Mouse (Mus musculus) ZHBTc4 (cell line): ENCODE measurements around the gene Erp27.
A peak's percentile ranks its signal among the peaks of the same experiment; 100 is the strongest.

Experiments used
- DNase-seq: peaks from one replicate; pipeline ENCODE4 v3.0.0-alpha.2; 2011; ENCODE audit warnings: low read depth, low spot score

Erp27 gene

GRCm38 (mm10) chr6:136922080-136922479 is at the start of gene Erp27:
Gene Erp27 (minus strand): TSS chr6:136922180.
- DNase-seq: no peak

DNA sequence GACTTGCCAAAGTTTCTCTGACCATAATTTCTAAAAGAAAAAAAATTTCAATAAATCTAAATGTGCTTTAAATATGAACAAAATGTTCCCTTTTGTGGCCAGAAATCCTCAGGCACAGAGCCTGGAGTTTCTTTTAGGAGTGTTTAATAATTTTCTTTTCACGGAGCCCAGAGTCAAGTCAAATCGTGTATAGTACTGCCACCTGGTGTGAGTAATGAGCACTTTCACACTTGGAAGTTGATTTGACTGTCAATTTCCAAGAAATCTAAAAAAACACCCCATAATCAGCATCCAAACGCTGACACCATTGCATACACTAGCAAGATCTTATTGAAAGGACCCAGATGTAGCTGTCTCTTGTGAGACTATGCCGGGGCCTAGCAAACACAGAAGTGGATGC is 46.9 kb upstream of the Erp27 start:
- peak; percentile 52 for DNase-seq

- DNase-seq: peak; percentile 63
Observed at GRCm38 (mm10) chr6:136967466-136967865, 45.5 kb upstream of the Erp27 start.

GRCm38 (mm10) chr6:136965912-136966311 is 43.9 kb upstream of the Erp27 start:
- no peak for DNase-seq

- DNase-seq: no peak
Observed at GRCm38 (mm10) chr6:136964609-136965510, 42.9 kb upstream of the Erp27 start.

DNA sequence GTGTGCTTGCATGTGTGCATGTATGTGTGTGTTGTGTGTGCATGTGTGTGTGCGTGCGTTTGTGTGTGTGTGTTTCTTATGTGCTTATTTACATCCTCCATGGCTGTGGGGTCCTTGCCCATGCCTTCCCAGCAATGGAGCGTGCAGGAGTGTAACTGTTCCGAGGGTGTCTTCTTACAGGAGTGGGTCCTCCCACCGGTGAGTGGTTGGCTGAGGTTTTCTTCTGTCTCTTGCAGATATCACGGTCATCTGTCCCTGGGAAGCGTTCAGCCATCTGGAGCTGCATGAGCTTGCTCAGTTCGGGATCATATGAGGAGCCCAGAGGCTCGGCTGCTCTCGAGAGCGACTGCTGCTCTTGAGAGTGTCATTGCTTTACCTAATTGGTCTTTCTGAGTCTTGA is 41.0 kb upstream of the Erp27 start:
- DNase-seq: no peak

DNA sequence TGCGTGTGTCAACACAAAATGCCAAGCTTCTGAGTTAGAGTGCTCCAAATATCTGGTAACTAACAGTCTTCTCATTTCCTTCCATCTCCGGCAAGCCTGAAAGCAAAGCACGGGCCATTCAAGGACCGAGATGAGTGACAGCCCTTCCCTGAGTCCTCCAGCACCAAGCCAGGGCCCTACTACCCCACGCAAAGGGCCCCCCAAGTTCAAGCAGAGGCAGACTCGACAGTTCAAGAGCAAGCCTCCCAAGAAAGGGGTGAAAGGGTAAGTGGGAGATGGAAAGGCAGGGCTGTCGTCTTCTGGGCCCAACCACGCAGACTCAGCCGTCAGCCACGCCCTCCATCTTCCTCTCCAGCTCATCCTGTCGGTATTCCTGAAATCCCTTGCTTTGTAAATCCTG is 37.2 kb upstream of the Erp27 start:
- DNase-seq: no peak

GRCm38 (mm10) chr6:136957062-136957461 is 35.1 kb upstream of the Erp27 start:
- DNase-seq: no peak

DNA sequence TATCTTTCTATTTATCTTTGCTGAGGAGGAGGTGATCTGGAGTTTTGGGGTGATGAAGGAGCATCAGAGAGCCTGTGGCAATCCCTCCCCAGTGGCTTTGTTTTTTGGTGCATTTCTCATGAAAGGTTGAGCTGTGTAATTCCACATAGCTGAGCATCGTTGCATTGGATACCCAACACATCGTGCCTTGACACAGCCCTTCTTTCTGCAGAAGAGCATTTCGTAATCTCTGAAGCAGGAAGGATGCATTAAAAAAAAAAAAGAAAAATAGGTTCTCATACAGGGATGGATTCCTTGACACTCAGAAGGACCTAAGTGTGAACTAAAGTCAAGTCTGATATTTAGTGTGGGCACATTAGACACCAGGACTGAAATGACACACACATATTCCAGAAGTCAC is 33.3 kb upstream of the Erp27 start:
- no peak for DNase-seq

DNA sequence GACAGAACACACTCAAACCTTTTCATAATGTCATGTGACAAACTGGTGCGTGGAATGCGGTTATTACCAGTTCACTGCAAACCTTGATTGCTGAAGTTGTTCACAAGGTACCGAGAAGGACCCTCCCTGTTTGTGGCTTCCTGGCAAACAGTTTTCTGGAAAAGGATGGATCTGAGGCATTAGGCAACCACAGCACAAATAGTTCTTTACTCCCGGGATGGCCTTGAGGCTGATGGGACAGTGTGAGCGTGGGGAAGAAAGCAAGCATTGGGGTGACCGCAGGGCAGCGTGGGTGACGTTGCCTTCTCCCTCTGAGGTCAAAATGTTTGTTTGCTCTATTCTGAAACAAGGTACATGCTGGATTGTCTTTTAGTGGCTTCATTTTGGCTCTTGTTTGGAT is 32.7 kb upstream of the Erp27 start:
- DNase-seq: no peak

GRCm38 (mm10) chr6:136954192-136954591 is 32.2 kb upstream of the Erp27 start:
- no peak for DNase-seq

GRCm38 (mm10) chr6:136952930-136953329 is 30.9 kb upstream of the Erp27 start:
- DNase-seq: peak; percentile 56

- no peak for DNase-seq
Observed at GRCm38 (mm10) chr6:136950171-136950570, 28.2 kb upstream of the Erp27 start.

- DNase-seq: peak; percentile 43
Observed at GRCm38 (mm10) chr6:136947716-136948115, 25.7 kb upstream of the Erp27 start.

- DNase-seq: no peak
Observed at GRCm38 (mm10) chr6:136946943-136947342, 25.0 kb upstream of the Erp27 start.

- DNase-seq: no peak
Observed at GRCm38 (mm10) chr6:136946241-136946640, 24.3 kb upstream of the Erp27 start.

GRCm38 (mm10) chr6:136944511-136944910 is 22.5 kb upstream of the Erp27 start:
- DNase-seq: no peak

DNA sequence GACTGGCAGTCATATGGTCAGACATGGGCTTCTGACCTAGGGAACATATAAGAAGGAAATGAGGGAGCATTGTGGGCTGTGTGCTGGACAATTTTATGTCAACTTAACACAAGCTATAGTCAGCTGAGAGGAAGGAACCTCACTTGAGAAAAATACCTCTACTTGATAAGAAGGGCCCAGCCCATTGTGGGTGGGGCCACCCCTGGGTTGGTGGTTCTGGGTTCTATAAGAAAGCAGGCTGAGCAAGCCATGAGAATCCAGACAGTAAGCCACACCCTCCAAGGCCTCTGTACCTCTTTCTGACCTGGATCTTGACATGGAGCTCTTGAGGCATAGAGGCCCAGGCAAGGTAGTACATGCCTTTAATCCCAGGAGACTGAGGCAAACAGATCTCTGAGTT is 21.4 kb upstream of the Erp27 start:
- DNase-seq: no peak

GRCm38 (mm10) chr6:136942280-136942679 is 20.3 kb upstream of the Erp27 start:
- no peak for DNase-seq

GRCm38 (mm10) chr6:136941051-136942021 is 19.4 kb upstream of the Erp27 start, which contains the start of gene Arhgdib:
Gene Arhgdib (minus strand): TSS chr6:136941899.
- DNase-seq: peak; percentile 51

DNA sequence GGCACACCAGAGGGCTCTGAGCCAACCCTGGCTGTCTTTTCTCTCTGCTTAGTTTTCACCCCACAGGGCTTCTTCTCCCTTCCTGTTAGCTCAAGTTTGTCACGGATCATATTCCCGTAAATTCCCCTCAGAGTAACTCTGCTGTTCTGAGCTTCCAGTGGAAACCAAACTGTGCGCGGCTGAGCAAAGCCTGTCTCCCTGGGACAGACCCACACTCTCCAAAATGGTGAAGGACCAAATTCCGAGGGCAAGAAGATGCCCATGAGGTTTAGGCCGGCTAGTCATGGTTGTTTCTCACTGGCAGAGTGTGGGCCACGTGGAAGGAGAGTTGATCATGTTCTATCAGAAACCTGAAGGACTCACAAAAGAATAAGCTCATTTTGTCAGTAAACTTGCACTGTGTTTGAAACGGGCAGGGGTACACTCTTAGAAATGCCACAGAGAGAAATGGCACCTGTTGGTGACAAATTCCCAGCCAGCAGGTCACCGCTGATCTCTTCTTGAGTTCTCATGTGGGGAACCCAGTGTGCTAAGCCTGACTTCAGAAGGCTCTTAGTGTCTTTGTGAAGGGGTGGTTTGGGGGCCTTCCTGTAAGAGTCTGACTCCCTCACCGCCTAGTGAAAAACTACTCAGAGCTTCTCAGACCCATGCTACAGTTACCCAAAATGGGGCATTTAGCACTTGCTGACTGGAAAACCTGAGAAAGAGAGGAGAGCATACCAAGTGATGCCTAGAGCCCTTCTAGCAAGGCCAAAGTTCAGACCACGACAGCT is 18.4 kb upstream of the Erp27 start:
- DNase-seq: no peak
